Mouse (Mus musculus): ENCODE measurements at regions not wholly inside any gene's neighbourhood (a gene's known extent, or its start where the extent isn't known, plus 50 kb on each side); places are given as distances from the start of the nearest gene placed in this dataset.

- DNase-seq, result no peak
Observed at GRCm38 (mm10) chr5:39000643-39001042, 124.0 kb upstream of the Clnk start.

- no peak for DNase-seq
Observed at GRCm38 (mm10) chr5:38999700-39000099, 123.1 kb upstream of the Clnk start.

DNA sequence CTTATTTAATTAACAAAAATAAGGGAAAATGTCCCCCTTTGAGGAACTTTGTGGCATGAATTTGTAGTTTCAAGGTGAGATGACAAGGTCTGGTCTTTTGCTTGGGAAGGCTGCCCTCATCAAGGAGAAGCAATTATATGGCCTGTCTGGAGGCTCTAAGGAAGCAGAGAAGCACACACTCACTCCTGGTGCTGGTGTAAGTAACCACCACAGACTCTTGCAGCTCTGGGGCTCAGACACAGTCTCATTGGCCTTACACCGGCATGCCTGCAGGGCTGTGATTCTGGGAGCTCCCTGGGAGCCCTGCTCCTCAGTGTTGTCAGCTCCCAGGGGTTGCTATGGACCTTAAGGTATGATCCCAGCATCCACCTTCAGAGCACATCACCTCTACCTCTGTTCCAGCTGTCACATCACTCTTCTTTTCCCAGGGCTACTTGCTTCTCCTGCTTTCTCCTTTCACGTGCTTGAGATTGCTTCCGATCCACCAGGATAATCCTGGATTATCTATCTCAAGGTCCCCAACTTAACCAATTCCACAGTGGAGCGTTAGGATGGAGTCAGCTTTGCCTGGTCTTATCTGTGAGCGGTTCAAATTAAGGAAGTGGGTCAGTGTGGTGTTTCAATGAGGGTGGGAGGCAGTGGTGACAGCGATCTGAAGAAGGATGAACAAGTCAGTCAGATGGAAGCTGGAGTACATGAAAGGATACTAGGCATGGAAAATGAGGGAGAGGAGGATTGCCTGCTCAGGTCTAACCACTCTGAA, 96.0 kb upstream of the Clnk start:
- DNase-seq, result no peak

GRCm38 (mm10) chr5:38970497-38970896, 93.9 kb upstream of the Clnk start:
- DNase-seq, result no peak

DNA sequence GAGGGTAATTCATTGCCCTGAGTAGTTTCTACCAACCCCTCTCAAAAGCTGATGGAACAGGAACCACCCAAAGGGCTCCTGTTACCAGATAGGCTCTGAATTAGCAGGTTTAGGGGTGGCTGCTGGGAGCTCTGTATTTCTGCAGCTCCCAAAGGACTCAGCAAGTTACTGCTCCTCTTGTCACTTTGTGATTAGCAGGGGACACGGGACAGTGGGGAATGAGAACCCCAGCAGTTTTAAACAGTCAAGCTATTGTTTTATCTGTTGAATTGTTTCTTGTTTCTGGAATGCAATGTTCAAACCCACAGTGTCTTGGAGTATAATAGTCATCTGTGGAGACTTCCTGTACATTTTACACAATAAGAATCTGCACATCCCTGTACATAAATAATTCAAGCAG, 90.4 kb upstream of the Clnk start:
- no peak for DNase-seq

DNA sequence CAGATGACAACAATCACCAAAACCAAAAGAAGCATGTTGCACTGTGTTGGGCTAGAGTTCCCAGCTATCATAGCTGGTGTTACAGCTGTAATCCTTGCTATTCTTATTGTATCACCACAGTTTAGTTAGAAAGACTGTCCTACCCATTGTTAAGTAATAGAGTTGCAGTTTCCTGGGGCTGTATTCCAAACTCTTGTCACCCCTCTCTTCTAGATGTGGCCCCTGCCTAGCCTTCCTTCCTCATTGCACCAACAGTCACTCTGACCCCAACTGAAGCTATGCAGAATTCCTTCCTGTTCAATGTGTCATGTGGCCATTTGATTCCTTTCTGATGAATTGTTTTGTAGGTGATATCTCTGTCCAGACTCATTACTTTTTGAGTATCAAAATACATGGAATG, 87.8 kb upstream of the Clnk start:
- DNase-seq, result no peak

DNA sequence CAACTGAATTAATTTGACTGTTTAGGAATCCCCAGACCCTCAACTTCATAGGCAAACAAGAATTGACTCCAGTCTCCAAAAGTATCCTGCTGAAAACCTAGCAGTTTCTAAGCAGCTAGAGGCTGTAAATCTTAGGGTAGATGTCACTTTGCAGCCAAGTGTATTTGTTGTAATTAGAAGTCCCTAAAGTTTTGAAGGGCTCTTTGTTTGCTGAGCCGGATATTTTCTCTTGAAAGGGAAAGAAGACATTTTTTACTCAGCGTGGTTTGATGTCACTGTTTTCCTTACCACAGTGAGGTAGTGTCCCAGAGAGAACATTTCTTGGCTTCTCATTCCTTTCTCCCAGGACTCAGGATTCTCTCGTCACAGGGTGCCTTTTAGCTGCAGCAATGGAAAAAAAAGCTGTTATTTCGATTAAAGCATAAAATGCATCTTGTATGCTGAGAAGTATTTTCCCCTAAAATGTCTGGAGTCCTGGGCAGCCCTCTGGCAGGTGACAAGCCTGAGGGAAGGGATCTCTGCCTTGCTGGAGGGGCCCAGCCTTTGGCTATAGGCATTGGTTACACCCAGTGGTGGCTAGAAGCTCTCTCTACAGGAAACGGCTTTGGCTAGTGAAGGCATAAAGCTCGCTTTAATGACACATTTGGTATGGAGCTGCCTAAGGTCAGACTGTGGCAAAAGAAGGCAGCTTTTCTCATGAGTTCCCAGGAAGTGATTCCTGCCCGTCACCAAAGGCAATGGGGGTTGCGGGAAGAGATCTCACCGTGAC, 74.1 kb upstream of the Clnk start:
- no peak for DNase-seq

DNA sequence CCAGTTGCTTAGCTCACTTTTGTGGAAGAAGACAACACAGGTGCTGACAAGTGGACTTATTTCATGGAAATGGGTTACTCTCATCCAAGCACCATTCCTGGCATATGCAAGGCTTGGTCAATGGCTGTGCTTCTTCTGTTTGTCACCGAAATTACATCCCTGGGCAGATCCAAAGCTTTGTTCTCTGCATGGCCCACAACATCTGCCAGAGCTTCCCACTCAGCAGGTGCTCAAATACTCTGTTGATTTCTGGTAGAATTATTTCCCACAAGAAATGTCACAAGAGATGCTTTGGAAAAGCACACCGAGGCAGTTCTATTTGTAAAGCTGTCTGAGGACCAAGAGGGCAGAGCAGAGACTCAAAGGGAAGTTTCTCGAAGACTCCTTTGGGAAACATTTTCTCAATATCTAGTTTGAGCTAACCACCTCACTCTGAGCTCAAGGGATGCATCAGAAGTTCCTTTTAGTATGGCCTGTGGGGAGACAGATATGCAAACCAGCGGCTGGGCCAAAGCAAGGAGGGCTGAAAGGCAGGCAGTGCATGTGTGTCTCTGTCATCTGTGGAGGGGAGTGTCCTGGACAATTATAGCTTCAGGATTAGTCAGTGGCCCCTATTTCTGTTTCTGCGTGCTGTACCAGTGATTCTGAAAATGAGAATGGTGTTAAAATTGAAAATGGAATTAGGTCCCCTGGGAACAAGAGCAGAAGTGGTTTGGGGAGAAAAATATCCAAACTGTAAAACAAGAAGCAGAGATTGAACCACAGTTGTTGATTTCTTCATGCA, 69.5 kb upstream of the Clnk start:
- no peak for DNase-seq

DNA sequence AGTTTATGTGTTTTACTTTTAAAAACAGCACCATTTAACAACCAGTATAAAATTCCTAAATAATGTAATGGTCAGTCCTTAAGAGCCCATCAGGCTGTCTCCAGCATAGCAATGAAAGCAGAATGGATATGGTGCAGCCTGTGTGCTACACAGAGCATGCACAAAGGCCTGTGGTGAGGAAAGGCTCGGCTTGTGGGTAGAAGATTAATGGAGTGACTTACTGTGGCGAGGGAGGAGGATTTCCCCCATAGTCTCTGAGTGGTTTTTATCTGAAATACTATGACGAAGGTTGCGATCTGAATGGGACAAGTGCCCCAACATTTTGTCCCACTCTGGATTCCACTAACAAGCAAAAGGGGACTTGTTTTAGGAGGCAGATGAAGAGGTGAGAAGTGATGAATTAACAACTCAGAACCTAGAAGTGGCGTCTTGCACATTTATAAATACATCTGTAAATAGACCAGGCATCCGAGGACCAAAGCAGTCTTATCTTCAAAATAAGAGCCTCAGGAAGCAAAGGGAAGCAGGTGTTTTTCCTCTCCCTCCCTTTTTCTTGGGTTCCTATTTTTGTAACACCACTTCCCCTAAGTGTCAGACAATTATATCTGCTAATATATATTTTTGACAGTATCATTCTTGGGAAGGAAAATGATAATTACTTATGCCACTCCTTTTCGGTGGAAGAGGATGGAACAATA, 55.9 kb upstream of the Clnk start:
- no peak for DNase-seq

- DNase-seq, result no peak
Observed at GRCm38 (mm10) chr5:38927051-38927450, 50.4 kb upstream of the Clnk start.
